Mouse (Mus musculus): ENCODE measurements at regions not wholly inside any gene's neighbourhood (a gene's known extent, or its start where the extent isn't known, plus 50 kb on each side); places are given as distances from the start of the nearest gene placed in this dataset.
"Not testable (repeated sequence)": the region's sequence is repeated elsewhere in the genome, so short reads cannot be mapped to it uniquely, and the experiment has no call there.

GRCm38 (mm10) chr1:117051311-117051710, 248.5 kb downstream of the Gm19965 start:
- DNase-seq (ENCODE audit: low spot score), result not testable (repeated sequence)

- no peak for DNase-seq (ENCODE audit: low spot score)
Observed at GRCm38 (mm10) chr1:117067151-117067819, 264.5 kb downstream of the Gm19965 start.

- peak; percentile 8 for DNase-seq (ENCODE audit: low spot score)
Observed at GRCm38 (mm10) chr1:117087136-117087535, 284.4 kb downstream of the Gm19965 start.

GRCm38 (mm10) chr1:117111496-117111895, 308.7 kb downstream of the Gm19965 start:
- no peak for DNase-seq (ENCODE audit: low spot score)

GRCm38 (mm10) chr1:117113918-117114317, 311.1 kb downstream of the Gm19965 start:
- no peak for DNase-seq (ENCODE audit: low spot score)

GRCm38 (mm10) chr1:117122965-117123364, 320.2 kb downstream of the Gm19965 start:
- no peak for DNase-seq (ENCODE audit: low spot score)

Measured in embryo, embryonic 10.5 days (tissue).